Mouse (Mus musculus) C2C12 (cell line): ENCODE measurements around the gene Rhobtb1.

Source experiments
- CTCF ChIP-seq: IDR thresholded peaks from one replicate; pipeline ENCODE4 v1.5.1; 2011; ENCODE audit not compliant: control insufficient read depth, insufficient read depth, insufficient read length
- MAX ChIP-seq: IDR thresholded peaks from one replicate; pipeline ENCODE4 v1.6.1; 2011; ENCODE audit warnings: mild to moderate bottlenecking, control low read depth
- MYOD1 ChIP-seq: IDR thresholded peaks from one replicate; pipeline ENCODE4 v1.6.1; 2011; ENCODE audit warnings: low read depth; ENCODE audit not compliant: control insufficient read depth, insufficient read length
- USF1 ChIP-seq: IDR thresholded peaks from one replicate; pipeline ENCODE4 v1.6.1; 2011; ENCODE audit warnings: low read depth, mild to moderate bottlenecking, control low read depth, moderate library complexity

DNA sequence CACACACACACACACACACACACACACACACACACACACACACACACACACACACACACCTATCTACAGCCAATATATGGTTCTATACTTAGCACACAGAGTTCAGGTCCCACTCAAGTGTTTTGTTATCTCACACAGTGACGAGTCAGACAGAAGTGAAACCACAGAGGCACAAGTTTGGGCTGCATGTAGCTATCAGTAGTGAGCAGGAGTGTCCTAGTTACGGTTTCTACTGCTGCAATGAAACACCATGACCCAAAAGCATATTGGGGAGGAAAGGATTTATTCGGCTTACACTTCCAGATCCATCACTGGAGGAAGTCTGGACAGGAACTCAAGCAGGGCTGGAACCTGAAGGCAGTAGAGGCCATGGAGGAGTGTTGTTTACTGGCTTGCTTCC is 70.7 kb downstream of the Rhobtb1 start:
- TF ChIP-seq USF1 (no peak), CTCF (no peak), MYOD1 (no peak), MAX (no peak)
